Mouse (Mus musculus): ENCODE data around the gene Fbxo4. TPM values are rescaled to one million over a fixed set of nuclear protein-coding genes. Genes with fewer than 3 reads are reported as not detected.

The Fbxo4 gene
- 13.4 TPM for polyA plus RNA-seq (2012; fragmentation: generic; extraction: Trizol)
- long read RNA-seq, experiment 1, transcript Fbxo4-201 (7 exons, 1,565 nt): major isoform, 35 of 41 reads
- long read RNA-seq, experiment 1, partial matches to known transcripts: 5 of 41 reads
- long read RNA-seq, experiment 1, other reads (novel, unspliced or antisense): 1 of 41 reads
- long read RNA-seq, experiment 2, transcript Fbxo4-201 (7 exons, 1,565 nt): major isoform, 40 of 42 reads
- long read RNA-seq, experiment 2, partial matches to known transcripts: 1 of 42 reads
- long read RNA-seq, experiment 2, other reads (novel, unspliced or antisense): 1 of 42 reads

- TF ChIP-seq FOSL1 (IDR thresholded peaks at IDR 0.05; ENCODE audit: insufficient read depth, low read length, poor library complexity, severe bottlenecking) (peak; percentile 59), MYOG (IDR thresholded peaks at IDR 0.05; ENCODE audit: control insufficient read depth, extremely low read depth, insufficient read length) (no peak), USF1 (IDR thresholded peaks at IDR 0.05; ENCODE audit: low read depth) (no peak), MYOD1 (IDR thresholded peaks at IDR 0.05; ENCODE audit: control insufficient read depth, insufficient read length, low read depth) (no peak), CTCF (IDR thresholded peaks at IDR 0.05; ENCODE audit: control insufficient read depth, insufficient read depth, insufficient read length) (no peak), MAX (IDR thresholded peaks at IDR 0.05) (peak; percentile 34), CEBPB (IDR thresholded peaks at IDR 0.05; ENCODE audit: low read depth) (no peak)
- Histone ChIP-seq H3ac (ENCODE audit: control insufficient read depth, insufficient read length, low read depth) (peak within 1 kb of the TSS; percentile 90), H3K27me3 (ENCODE audit: control insufficient read depth, insufficient read depth, insufficient read length) (no peaks in the 10 kb centered on the region), H3K79me3 (ENCODE audit: low read depth) (no peaks in the 10 kb centered on the region), H3K79me2 (ENCODE audit: control insufficient read depth, insufficient read depth) (no peaks in the 10 kb centered on the region), H3K4me3 (ENCODE audit: insufficient read depth, poor library complexity, severe bottlenecking) (peak within 1 kb of the TSS; percentile 49), H3K36me3 (ENCODE audit: control insufficient read depth, insufficient read depth) (peaks cover 23% of the 10 kb centered on the region)
Observed at GRCm38 (mm10) chr15:3979061-3979848, at the start of gene Fbxo4. Fbxo4 (minus strand) TSS chr15:3979573.

- H3K4me3 ChIP-seq (ENCODE audit: insufficient read depth, poor library complexity, severe bottlenecking): no peak overlapping the region
- peaks cover 3% of the 10 kb centered on the region for H3K79me3 ChIP-seq (ENCODE audit: low read depth)
- no peaks in the 10 kb centered on the region for H3K27me3 ChIP-seq (ENCODE audit: control insufficient read depth, insufficient read depth, insufficient read length)
- H3K36me3 ChIP-seq (ENCODE audit: control insufficient read depth, insufficient read depth): no peaks in the 10 kb centered on the region
- no peak for TF ChIP-seq MYOD1 (IDR thresholded peaks at IDR 0.05; ENCODE audit: control insufficient read depth, insufficient read length, low read depth)
- no peak for TF ChIP-seq CEBPB (IDR thresholded peaks at IDR 0.05; ENCODE audit: low read depth)
- TF ChIP-seq MYOG (IDR thresholded peaks at IDR 0.05; ENCODE audit: control insufficient read depth, extremely low read depth, insufficient read length): no peak
- no peak for TF ChIP-seq USF1 (IDR thresholded peaks at IDR 0.05; ENCODE audit: low read depth)
- no peak for TF ChIP-seq FOSL1 (IDR thresholded peaks at IDR 0.05; ENCODE audit: insufficient read depth, low read length, poor library complexity, severe bottlenecking)
- TF ChIP-seq CTCF (IDR thresholded peaks at IDR 0.05; ENCODE audit: control insufficient read depth, insufficient read depth, insufficient read length): no peak
- TF ChIP-seq MAX (IDR thresholded peaks at IDR 0.05): no peak
- H3ac ChIP-seq (ENCODE audit: control insufficient read depth, insufficient read length, low read depth): no peak overlapping the region
- peaks cover 43% of the 10 kb centered on the region for H3K79me2 ChIP-seq (ENCODE audit: control insufficient read depth, insufficient read depth)
Observed at GRCm38 (mm10) chr15:4028960-4029359, 49.6 kb upstream of the Fbxo4 start.

- H3K79me3 ChIP-seq (ENCODE audit: low read depth): peaks cover 3% of the 10 kb centered on the region
- H3K4me3 ChIP-seq (ENCODE audit: insufficient read depth, poor library complexity, severe bottlenecking): no peak overlapping the region
- H3K36me3 ChIP-seq (ENCODE audit: control insufficient read depth, insufficient read depth): no peaks in the 10 kb centered on the region
- H3ac ChIP-seq (ENCODE audit: control insufficient read depth, insufficient read length, low read depth): no peak overlapping the region
- H3K27me3 ChIP-seq (ENCODE audit: control insufficient read depth, insufficient read depth, insufficient read length): no peaks in the 10 kb centered on the region
- TF ChIP-seq MAX (IDR thresholded peaks at IDR 0.05) (no peak), CEBPB (IDR thresholded peaks at IDR 0.05; ENCODE audit: low read depth) (no peak), MYOG (IDR thresholded peaks at IDR 0.05; ENCODE audit: control insufficient read depth, extremely low read depth, insufficient read length) (no peak), CTCF (IDR thresholded peaks at IDR 0.05; ENCODE audit: control insufficient read depth, insufficient read depth, insufficient read length) (no peak), USF1 (IDR thresholded peaks at IDR 0.05; ENCODE audit: low read depth) (no peak), FOSL1 (IDR thresholded peaks at IDR 0.05; ENCODE audit: insufficient read depth, low read length, poor library complexity, severe bottlenecking) (no peak), MYOD1 (IDR thresholded peaks at IDR 0.05; ENCODE audit: control insufficient read depth, insufficient read length, low read depth) (no peak)
- H3K79me2 ChIP-seq (ENCODE audit: control insufficient read depth, insufficient read depth): peaks cover 37% of the 10 kb centered on the region
Observed at GRCm38 (mm10) chr15:4028411-4028700, 49.0 kb upstream of the Fbxo4 start.

GRCm38 (mm10) chr15:4027671-4028410 is 48.5 kb upstream of the Fbxo4 start:
- H3K27me3 ChIP-seq (ENCODE audit: control insufficient read depth, insufficient read depth, insufficient read length): no peaks in the 10 kb centered on the region
- TF ChIP-seq FOSL1 (IDR thresholded peaks at IDR 0.05; ENCODE audit: insufficient read depth, low read length, poor library complexity, severe bottlenecking) (no peak), MYOG (IDR thresholded peaks at IDR 0.05; ENCODE audit: control insufficient read depth, extremely low read depth, insufficient read length) (no peak), USF1 (IDR thresholded peaks at IDR 0.05; ENCODE audit: low read depth) (no peak), MYOD1 (IDR thresholded peaks at IDR 0.05; ENCODE audit: control insufficient read depth, insufficient read length, low read depth) (no peak), CTCF (IDR thresholded peaks at IDR 0.05; ENCODE audit: control insufficient read depth, insufficient read depth, insufficient read length) (no peak), MAX (IDR thresholded peaks at IDR 0.05) (no peak), CEBPB (IDR thresholded peaks at IDR 0.05; ENCODE audit: low read depth) (no peak)
- H3ac ChIP-seq (ENCODE audit: control insufficient read depth, insufficient read length, low read depth): no peak overlapping the region
- H3K79me3 ChIP-seq (ENCODE audit: low read depth): peaks cover 3% of the 10 kb centered on the region
- peaks cover 32% of the 10 kb centered on the region for H3K79me2 ChIP-seq (ENCODE audit: control insufficient read depth, insufficient read depth)
- H3K36me3 ChIP-seq (ENCODE audit: control insufficient read depth, insufficient read depth): no peaks in the 10 kb centered on the region
- H3K4me3 ChIP-seq (ENCODE audit: insufficient read depth, poor library complexity, severe bottlenecking): peak overlapping the region; percentile 67

GRCm38 (mm10) chr15:4026831-4027584 is 47.6 kb upstream of the Fbxo4 start:
- Histone ChIP-seq H3K36me3 (ENCODE audit: control insufficient read depth, insufficient read depth) (no peaks in the 10 kb centered on the region), H3K4me3 (ENCODE audit: insufficient read depth, poor library complexity, severe bottlenecking) (peak overlapping the region; percentile 67), H3K79me2 (ENCODE audit: control insufficient read depth, insufficient read depth) (peaks cover 27% of the 10 kb centered on the region), H3K79me3 (ENCODE audit: low read depth) (peaks cover 3% of the 10 kb centered on the region), H3ac (ENCODE audit: control insufficient read depth, insufficient read length, low read depth) (peak overlapping the region; percentile 87), H3K27me3 (ENCODE audit: control insufficient read depth, insufficient read depth, insufficient read length) (no peaks in the 10 kb centered on the region)
- TF ChIP-seq FOSL1 (IDR thresholded peaks at IDR 0.05; ENCODE audit: insufficient read depth, low read length, poor library complexity, severe bottlenecking) (no peak), MAX (IDR thresholded peaks at IDR 0.05) (no peak), USF1 (IDR thresholded peaks at IDR 0.05; ENCODE audit: low read depth) (no peak), MYOD1 (IDR thresholded peaks at IDR 0.05; ENCODE audit: control insufficient read depth, insufficient read length, low read depth) (no peak), MYOG (IDR thresholded peaks at IDR 0.05; ENCODE audit: control insufficient read depth, extremely low read depth, insufficient read length) (no peak), CTCF (IDR thresholded peaks at IDR 0.05; ENCODE audit: control insufficient read depth, insufficient read depth, insufficient read length) (no peak), CEBPB (IDR thresholded peaks at IDR 0.05; ENCODE audit: low read depth) (no peak)

All from C2C12 (cell line).